Mouse (Mus musculus) WW6 (cell line): ENCODE measurements at regions not wholly inside any gene's neighbourhood (a gene's known extent, or its start where the extent isn't known, plus 50 kb on each side); places are given as distances from the start of the nearest gene placed in this dataset.

Experiments used
- DNase-seq: peaks from one replicate; pipeline ENCODE4 v3.0.0-alpha.2; 2013; ENCODE audit warnings: low read depth, low spot score

- peak; percentile 11 for DNase-seq
These were observed 938.1 kb upstream of the Lrfn5 start for GRCm38 (mm10) chr12:60584846-60585245.
